10 mouse cellular contexts compared by ENCODE assay signal in genomic region chr14:25594611-25595010, GRCm38 (mm10).
DNase-seq lines count a peak whose midpoint lies in the region; ATAC-seq lines count a peak whose summit lies in the region.
"Had no signal": no experiment of that assay in that cellular context is flagged by ENCODE, and none has a peak within 500 bp of the region (broad histone marks: within the 10 kb centered on the region; RNA-seq: fewer than 3 reads in every experiment).

No protein-coding gene starts in this region.

- H3K4me1 ChIP-seq in heart, embryonic 15.5 days (replicated peaks) = peaks cover 35% of the 10 kb centered on the region
- peaks cover 22% of the 10 kb centered on the region for H3K4me1 ChIP-seq in brown adipose tissue, adult 24 weeks (ENCODE audit: control insufficient read depth, insufficient read depth, insufficient read length, low read length)
- peaks cover 44% of the 10 kb centered on the region for H3K4me1 ChIP-seq in midbrain, embryonic 12.5 days

- 78% methylated on average over 4 of the region's 4 CpGs for WGBS in heart, embryonic 15.5 days
- 43% methylated on average over 3 of the region's 4 CpGs for WGBS in midbrain, embryonic 12.5 days

- no peaks in the 10 kb centered on the region for H3K9me3 ChIP-seq in heart, embryonic 15.5 days (replicated peaks)
- no peaks in the 10 kb centered on the region for H3K9me3 ChIP-seq in midbrain, embryonic 12.5 days
- H3K9me3 ChIP-seq: heart, embryonic 13.5 days; liver, embryonic 15.5 days had no signal

- no peak overlapping the region for H3K9ac ChIP-seq in heart, embryonic 15.5 days
- no peak overlapping the region for H3K9ac ChIP-seq in midbrain, embryonic 12.5 days (replicated peaks)
- H3K9ac ChIP-seq: heart, embryonic 13.5 days; liver, embryonic 15.5 days had no signal

- peak overlapping the region; percentile 26; the same call in 1 of the 2 replicates for H3K27ac ChIP-seq in heart, embryonic 15.5 days
- H3K27ac ChIP-seq in brown adipose tissue, adult 24 weeks (replicated peaks; ENCODE audit: low read depth, low read length) = 0 out of 2 replicates have a peak overlapping the region, but pooled peaks have one; percentile 21
- peak overlapping the region; percentile 61 for H3K27ac ChIP-seq in midbrain, embryonic 12.5 days (replicated peaks)
- H3K27ac ChIP-seq: heart, embryonic 13.5 days; liver, embryonic 15.5 days had no signal

- no peak overlapping the region for H3K4me3 ChIP-seq in heart, embryonic 15.5 days
- no peak overlapping the region for H3K4me3 ChIP-seq in brown adipose tissue, adult 24 weeks (ENCODE audit: insufficient read depth, low read depth, low read length)
- no peak overlapping the region for H3K4me3 ChIP-seq in midbrain, embryonic 12.5 days
- H3K4me3 ChIP-seq: heart, embryonic 13.5 days; liver, embryonic 15.5 days had no signal

- DNase-seq in heart, postnatal 36 days = no peak
- peak; percentile 41 for DNase-seq in induced T-regulatory cell, adult 2 months (ENCODE audit: low read depth)
- no peak for DNase-seq in layer of hippocampus, postnatal 14 days (ENCODE audit: low spot score in 2 of 2)
- no peak for DNase-seq in heart, adult 8-10 months (ENCODE audit: low spot score)
- DNase-seq in heart, adult 18-20 months = no peak

- ATAC-seq in heart, embryonic 15.5 days (replicated peaks; ENCODE audit: insufficient number of reproducible peaks, insufficient read depth, low FRiP score, low read depth) = no peak
- ATAC-seq in midbrain, embryonic 12.5 days (ENCODE audit: low FRiP score, low read depth) = no peak

- H3K4me2 ChIP-seq in heart, embryonic 15.5 days = no peak overlapping the region
- no peak overlapping the region for H3K4me2 ChIP-seq in midbrain, embryonic 12.5 days (replicated peaks)
- H3K4me2 ChIP-seq: heart, embryonic 13.5 days; liver, embryonic 15.5 days had no signal

- intact Hi-C loops in heart, postnatal 36 days (cut with DNase I) = no loop called here

- H3K27me3 ChIP-seq in heart, embryonic 15.5 days = no peaks in the 10 kb centered on the region
- no peaks in the 10 kb centered on the region for H3K27me3 ChIP-seq in midbrain, embryonic 12.5 days
- H3K27me3 ChIP-seq: heart, embryonic 13.5 days; liver, embryonic 15.5 days had no signal

- H3K36me3 ChIP-seq in heart, embryonic 15.5 days = 0 out of 2 replicates have a peak, but pooled peaks cover 9% of the 10 kb centered on the region
- H3K36me3 ChIP-seq in midbrain, embryonic 12.5 days = peaks cover 56% of the 10 kb centered on the region
